Mouse (Mus musculus) liver, postnatal 0 days (tissue): ENCODE measurements around the gene Nudcd3.

Experiments used
- CTCF ChIP-seq: sonication (generic); IDR thresholded peaks from 2 replicates; pipeline ENCODE4 v1.5.1; 2016; ENCODE audit warnings: antibody characterized with exemption, low read depth
- EP300 ChIP-seq: IDR thresholded peaks from 2 replicates; pipeline ENCODE4 v1.6.1; 2016; ENCODE audit warnings: antibody characterized with exemption, low read depth, mild to moderate bottlenecking

- no peak for TF ChIP-seq CTCF
- TF ChIP-seq EP300 = no peak
Observed at GRCm38 (mm10) chr11:6130578-6130977, 69.6 kb downstream of the Nudcd3 start.
